Mouse (Mus musculus) small intestine, adult 2 months (tissue): Measurements from ENCODE around the gene Hs3st5.

Source experiments
- CTCF ChIP-seq: fragments of 200-500 bp; IDR thresholded peaks from 2 replicates; pipeline ENCODE4 v1.5.1; 2012; ENCODE audit warnings: low read depth, mild to moderate bottlenecking, control low read depth, inconsistent platforms, low read length, moderate library complexity, mixed read lengths; ENCODE audit not compliant: insufficient replicate concordance, insufficient read length; ENCODE audit errors: extremely low read depth
- POLR2A ChIP-seq: fragments of 200-500 bp; IDR thresholded peaks from 2 replicates; pipeline ENCODE4 v1.6.1; 2012; ENCODE audit warnings: low read depth, mild to moderate bottlenecking, control low read depth, inconsistent platforms, low read length, moderate library complexity

DNA sequence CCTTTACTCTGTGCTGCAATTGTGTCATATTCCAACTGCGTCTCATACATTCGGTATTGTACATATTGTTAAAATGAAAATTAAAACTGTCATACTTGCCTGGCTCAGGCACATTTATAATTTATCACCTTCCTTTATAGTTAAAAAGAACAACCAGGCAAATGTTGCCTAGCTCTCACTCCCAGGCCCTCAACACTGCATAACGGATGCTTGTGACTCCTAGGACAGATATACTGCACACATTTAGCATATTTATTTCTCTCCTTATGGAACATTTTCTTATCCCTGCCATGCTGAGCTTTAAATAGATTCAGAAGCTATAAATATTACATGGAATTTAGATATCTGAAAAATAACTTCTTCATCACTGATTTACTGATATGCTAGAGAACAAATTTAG, 219.6 kb downstream of the Hs3st5 start:
- no peak for TF ChIP-seq CTCF
- no peak for TF ChIP-seq POLR2A
